8 mouse cellular contexts compared by ENCODE assay signal in the genomic region with DNA sequence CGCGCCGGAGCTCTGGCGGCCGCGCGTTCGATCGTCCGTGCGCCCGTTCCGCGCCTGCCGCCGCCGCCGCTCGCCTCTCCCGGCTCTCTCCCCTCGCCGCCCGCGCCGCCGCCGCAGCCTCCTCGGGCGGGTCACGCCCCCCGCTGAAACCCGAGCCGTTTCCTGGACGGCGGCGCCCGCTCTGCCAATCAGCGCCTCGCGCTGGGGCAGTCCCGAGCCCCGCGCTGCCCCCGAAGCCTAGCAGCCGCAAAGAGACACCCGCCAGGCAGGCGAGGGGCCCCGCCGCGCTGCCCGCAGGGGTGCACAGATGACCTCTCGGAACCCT.
A peak's percentile ranks its signal among the peaks of the same experiment; 100 is the strongest.
DNase-seq lines count a peak whose midpoint lies in the region; ATAC-seq lines count a peak whose summit lies in the region.

No protein-coding gene starts in this region.

- no peaks in the 10 kb centered on the region for H3K36me3 ChIP-seq in hindbrain, embryonic 14.5 days (replicated peaks; ENCODE audit: control insufficient read depth, insufficient read depth)
- H3K36me3 ChIP-seq in limb, embryonic 13.5 days: peaks cover 7% of the 10 kb centered on the region
- H3K36me3 ChIP-seq in midbrain, embryonic 13.5 days: no peaks in the 10 kb centered on the region
- 0 out of 2 replicates have a peak, but pooled peaks cover 1% of the 10 kb centered on the region for H3K36me3 ChIP-seq in stomach, embryonic 16.5 days (ENCODE audit: control insufficient read depth, insufficient read depth, low read length)

- 2% methylated on average over 22 of the region's 52 CpGs for WGBS in hindbrain, embryonic 14.5 days
- under 1% methylated on average over 51 of the region's 52 CpGs for WGBS in limb, embryonic 13.5 days
- under 1% methylated on average over 28 of the region's 52 CpGs for WGBS in midbrain, embryonic 13.5 days
- WGBS in stomach, embryonic 16.5 days: under 1% methylated on average over 51 of the region's 52 CpGs

- H3K4me1 ChIP-seq in hindbrain, embryonic 14.5 days (replicated peaks; ENCODE audit: control insufficient read depth, insufficient read depth, low read length): peaks cover 33% of the 10 kb centered on the region
- H3K4me1 ChIP-seq in limb, embryonic 13.5 days: peaks cover 44% of the 10 kb centered on the region
- peaks cover 78% of the 10 kb centered on the region for H3K4me1 ChIP-seq in midbrain, embryonic 13.5 days (replicated peaks)
- peaks cover 19% of the 10 kb centered on the region; the same call in 1 of the 2 replicates for H3K4me1 ChIP-seq in stomach, embryonic 16.5 days (ENCODE audit: control insufficient read depth, insufficient read depth, low read length)

- peak overlapping the region; percentile 59 for H3K4me3 ChIP-seq in hindbrain, embryonic 14.5 days (replicated peaks; ENCODE audit: low read length)
- peak overlapping the region; percentile 74 for H3K4me3 ChIP-seq in limb, embryonic 13.5 days
- peak overlapping the region; percentile 70 for H3K4me3 ChIP-seq in midbrain, embryonic 13.5 days (replicated peaks)
- peak overlapping the region; percentile 77 for H3K4me3 ChIP-seq in stomach, embryonic 16.5 days (replicated peaks; ENCODE audit: low read length)

- ATAC-seq in hindbrain, embryonic 14.5 days (ENCODE audit: low FRiP score): peak; percentile 67
- peak; percentile 90 for ATAC-seq in limb, embryonic 13.5 days (ENCODE audit: low FRiP score, low read depth)
- ATAC-seq in midbrain, embryonic 13.5 days: peak; percentile 64
- peak; percentile 91 for ATAC-seq in stomach, embryonic 16.5 days (ENCODE audit: insufficient read depth, low FRiP score)

- peak overlapping the region; percentile 83 for H3K4me2 ChIP-seq in hindbrain, embryonic 14.5 days (replicated peaks)
- peak overlapping the region; percentile 77 for H3K4me2 ChIP-seq in limb, embryonic 13.5 days (replicated peaks)
- peak overlapping the region; percentile 89 for H3K4me2 ChIP-seq in midbrain, embryonic 13.5 days (replicated peaks)
- peak overlapping the region; percentile 75 for H3K4me2 ChIP-seq in stomach, embryonic 16.5 days (ENCODE audit: low read depth, low read length)

- H3K9me3 ChIP-seq in hindbrain, embryonic 14.5 days (ENCODE audit: control insufficient read depth, low read length): no peaks in the 10 kb centered on the region
- no peaks in the 10 kb centered on the region for H3K9me3 ChIP-seq in limb, embryonic 13.5 days
- no peaks in the 10 kb centered on the region for H3K9me3 ChIP-seq in midbrain, embryonic 13.5 days
- no peaks in the 10 kb centered on the region for H3K9me3 ChIP-seq in stomach, embryonic 16.5 days (replicated peaks; ENCODE audit: control insufficient read depth, low read length)

- H3K27me3 ChIP-seq in hindbrain, embryonic 14.5 days (ENCODE audit: control insufficient read depth, insufficient read depth, low read length): no peaks in the 10 kb centered on the region
- H3K27me3 ChIP-seq in limb, embryonic 13.5 days: peaks cover 17% of the 10 kb centered on the region
- peaks cover 10% of the 10 kb centered on the region; the same call in 1 of the 2 replicates for H3K27me3 ChIP-seq in midbrain, embryonic 13.5 days
- no peaks in the 10 kb centered on the region for H3K27me3 ChIP-seq in stomach, embryonic 16.5 days (ENCODE audit: control insufficient read depth, insufficient read depth, low read length)

- DNase-seq in adrenal gland, adult (ENCODE audit: inconsistent age in 2 of 2, low spot score in 1 of 2): peak; percentile 93 to 96
- DNase-seq in cerebellum, postnatal 4 days (ENCODE audit: low spot score in 2 of 2): peak; percentile 31 to 62
- DNase-seq in gastrocnemius, postnatal 10 days: peak; percentile 82
- peak; percentile 68 for DNase-seq in hindbrain, embryonic 14.5 days (ENCODE audit: low spot score)
- DNase-seq in T-cell, adult 2 months (ENCODE audit: low spot score): no peak

- peak overlapping the region; percentile 62 for H3K9ac ChIP-seq in hindbrain, embryonic 14.5 days
- H3K9ac ChIP-seq in limb, embryonic 13.5 days: peak overlapping the region; percentile 94
- peak overlapping the region; percentile 89 for H3K9ac ChIP-seq in midbrain, embryonic 13.5 days (replicated peaks)
- peak overlapping the region; percentile 92 for H3K9ac ChIP-seq in stomach, embryonic 16.5 days (ENCODE audit: low read length)

- peak overlapping the region; percentile 51 for H3K27ac ChIP-seq in hindbrain, embryonic 14.5 days
- H3K27ac ChIP-seq in limb, embryonic 13.5 days: peak overlapping the region; percentile 96
- H3K27ac ChIP-seq in midbrain, embryonic 13.5 days: peak overlapping the region; percentile 86
- H3K27ac ChIP-seq in stomach, embryonic 16.5 days (ENCODE audit: low read length): peak overlapping the region; percentile 95
